Mouse (Mus musculus) midbrain, embryonic 10.5 days (tissue): ENCODE results near the gene Vgf. TPM values are rescaled to one million over a fixed set of nuclear protein-coding genes. Genes with fewer than 3 reads are reported as not detected.

ENCODE experiments used
- DNase-seq: peaks from one replicate; pipeline ENCODE4 v3.0.0-alpha.2; 2017; ENCODE audit warnings: low spot score
- H3K27ac ChIP-seq: fragments of 300-500 bp; sonication (generic); replicated peaks from 2 replicates; pipeline ENCODE4 v1.5.1; 2016; ENCODE audit warnings: mild to moderate bottlenecking
- H3K27me3 ChIP-seq: fragments of 300-500 bp; sonication (generic); 2 replicates; pipeline ENCODE4 v1.6.1; 2016; ENCODE audit warnings: low read depth, mild to moderate bottlenecking; ENCODE audit not compliant: poor library complexity, severe bottlenecking
- H3K36me3 ChIP-seq: fragments of 300-500 bp; sonication (generic); 2 replicates; pipeline ENCODE4 v1.6.1; 2016; ENCODE audit warnings: mild to moderate bottlenecking, moderate library complexity
- H3K4me1 ChIP-seq: fragments of 300-500 bp; sonication (generic); 2 replicates; pipeline ENCODE4 v1.6.1; 2016
- H3K4me3 ChIP-seq: fragments of 300-500 bp; sonication (generic); 2 replicates; pipeline ENCODE4 v1.5.1; 2016; ENCODE audit warnings: mild to moderate bottlenecking, moderate library complexity
- H3K9me3 ChIP-seq: fragments of 300-500 bp; sonication (generic); replicated peaks from 2 replicates; pipeline ENCODE4 v1.6.1; 2016; ENCODE audit warnings: mild to moderate bottlenecking
- WGBS: fragments of 180-500 bp; shearing (Covaris S2); methylation state at CpG from one replicate; pipeline ENCODE4 v1.1.7; 2016; 5-methylcytosine and 5-hydroxymethylcytosine counted together
- polyA plus RNA-seq: library from polyadenylated mRNA; unstranded; fragments of >200 nt; fragmentation: Nextera tagmentation; extraction: Ambion mirVana; gene quantifications from 2 replicates; pipeline ENCODE4 v1.2.1, GENCODE M21; 2016

Gene Vgf
- polyA plus RNA-seq, 1 experiment from 2014 or later = 0.39 TPM

GRCm38 (mm10) chr5:137007276-137007675 lies 18.9 kb upstream of the Vgf start:
- Histone ChIP-seq H3K4me1 (no peaks in the 10 kb centered on the region), H3K27me3 (no peaks in the 10 kb centered on the region), H3K4me3 (no peak overlapping the region), H3K36me3 (no peaks in the 10 kb centered on the region), H3K9me3 (no peaks in the 10 kb centered on the region), H3K27ac (no peak overlapping the region)
- no peak for DNase-seq
- WGBS = 60% methylated on average over 8 of the region's 8 CpGs

DNA sequence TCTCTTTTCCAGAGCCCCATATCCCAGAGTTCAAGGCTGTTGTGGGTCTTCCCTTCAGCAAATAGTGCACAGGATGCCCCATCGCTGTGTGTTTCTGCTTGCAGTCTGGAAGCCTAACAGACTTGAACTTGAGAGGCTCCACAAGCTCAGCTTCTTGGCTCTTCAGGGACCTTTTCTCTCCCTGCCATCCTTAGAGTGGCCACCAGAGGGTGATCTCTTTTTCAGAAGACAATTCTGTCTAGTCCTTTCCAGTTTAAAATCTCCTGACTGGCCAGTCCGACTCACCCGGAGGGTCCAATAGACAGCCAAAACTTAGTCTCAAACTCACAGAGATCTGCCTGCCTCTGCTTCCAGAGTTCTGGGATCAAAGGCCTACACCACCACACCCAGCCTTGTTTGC lies 16.2 kb upstream of the Vgf start:
- Histone ChIP-seq H3K27me3 (no peaks in the 10 kb centered on the region), H3K9me3 (no peaks in the 10 kb centered on the region), H3K36me3 (no peaks in the 10 kb centered on the region), H3K4me3 (no peak overlapping the region), H3K27ac (no peak overlapping the region), H3K4me1 (no peaks in the 10 kb centered on the region)
- DNase-seq = peak; percentile 56
- 35% methylated on average over 3 of the region's 3 CpGs for WGBS

- no peaks in the 10 kb centered on the region for H3K4me1 ChIP-seq
- no peak for DNase-seq
- no peaks in the 10 kb centered on the region for H3K36me3 ChIP-seq
- H3K27me3 ChIP-seq = no peaks in the 10 kb centered on the region
- no peak overlapping the region for H3K4me3 ChIP-seq
- 84% methylated on average over 15 of the region's 15 CpGs for WGBS
- no peaks in the 10 kb centered on the region for H3K9me3 ChIP-seq
- no peak overlapping the region for H3K27ac ChIP-seq
Observed at GRCm38 (mm10) chr5:137012401-137012950, 13.7 kb upstream of the Vgf start.

- H3K27me3 ChIP-seq = no peaks in the 10 kb centered on the region
- H3K4me3 ChIP-seq = no peak overlapping the region
- H3K9me3 ChIP-seq = no peaks in the 10 kb centered on the region
- H3K4me1 ChIP-seq = no peaks in the 10 kb centered on the region
- 94% methylated on average over 3 of the region's 3 CpGs for WGBS
- no peak overlapping the region for H3K27ac ChIP-seq
- H3K36me3 ChIP-seq = no peaks in the 10 kb centered on the region
- no peak for DNase-seq
Observed at GRCm38 (mm10) chr5:137015913-137016312, 10.3 kb upstream of the Vgf start.

- 50% methylated on average over 3 of the region's 3 CpGs for WGBS
- Histone ChIP-seq H3K27me3 (peaks cover 56% of the 10 kb centered on the region), H3K9me3 (no peaks in the 10 kb centered on the region), H3K27ac (no peak overlapping the region), H3K4me1 (peaks cover 18% of the 10 kb centered on the region), H3K36me3 (no peaks in the 10 kb centered on the region), H3K4me3 (no peak overlapping the region)
- no peak for DNase-seq
Observed at GRCm38 (mm10) chr5:137024318-137024717, 1.9 kb upstream of the Vgf start.

DNA sequence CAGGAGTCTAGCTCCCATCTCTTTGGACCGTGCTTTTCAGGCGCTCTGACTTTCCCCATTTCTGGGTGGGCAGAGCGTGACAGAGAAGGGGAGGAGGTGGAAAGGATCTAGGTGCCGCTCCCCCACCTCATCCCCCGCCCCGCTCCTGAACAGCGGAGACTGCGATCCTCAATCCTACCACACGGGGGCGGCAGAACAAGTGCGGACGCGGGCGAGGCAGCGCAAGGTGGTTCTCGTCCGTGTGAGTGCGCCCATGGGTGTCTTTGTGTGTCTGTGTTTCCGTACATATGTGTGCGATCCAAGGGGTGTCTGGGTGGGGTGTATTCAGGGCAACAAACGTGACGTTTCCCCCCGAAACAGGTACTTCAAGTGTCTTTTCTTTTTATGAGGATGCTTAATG lies 1.1 kb upstream of the Vgf start:
- no peak overlapping the region for H3K27ac ChIP-seq
- peaks cover 64% of the 10 kb centered on the region for H3K27me3 ChIP-seq
- WGBS = 0% methylated on average over 23 of the region's 23 CpGs
- peaks cover 23% of the 10 kb centered on the region for H3K4me1 ChIP-seq
- peak; percentile 82 for DNase-seq
- peak overlapping the region; percentile 26; the same call in 1 of the 2 replicates for H3K4me3 ChIP-seq
- no peaks in the 10 kb centered on the region for H3K9me3 ChIP-seq
- no peaks in the 10 kb centered on the region for H3K36me3 ChIP-seq

DNA sequence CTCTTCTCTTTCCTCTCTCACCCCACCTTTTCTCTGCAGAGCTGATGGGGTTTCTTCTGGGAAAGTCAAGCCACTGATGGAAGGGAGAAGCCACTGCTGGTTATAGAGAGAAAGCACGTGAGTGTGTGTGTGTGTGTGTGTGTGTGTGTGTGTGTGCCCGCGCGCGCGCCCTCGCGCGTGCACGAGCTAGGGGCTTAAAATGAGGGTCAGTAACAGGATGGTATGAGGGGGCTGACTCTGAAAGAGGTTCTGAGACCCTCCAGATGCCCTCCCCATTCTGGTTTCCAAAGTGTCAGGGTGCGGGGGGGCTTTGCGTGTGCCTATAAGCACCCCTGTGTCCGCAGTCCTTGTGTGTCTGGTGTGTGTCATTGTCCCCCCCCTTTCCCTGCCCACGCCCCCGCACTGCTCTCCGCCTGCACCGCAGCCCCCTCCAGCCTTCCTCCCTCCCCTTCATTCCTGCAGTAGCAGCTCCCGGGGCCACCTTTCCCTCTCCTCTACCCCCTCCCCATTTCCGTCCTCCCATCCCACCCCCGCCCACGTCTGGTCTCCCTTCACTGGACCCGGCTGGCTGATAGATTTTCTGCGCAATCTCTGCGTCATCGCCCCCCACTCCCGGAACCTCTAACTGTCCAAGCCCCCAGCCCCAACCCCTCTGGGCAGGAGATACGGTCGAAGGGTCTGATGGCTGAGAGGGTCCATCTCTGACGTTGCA lies 2.5 kb downstream of the Vgf start:
- no peaks in the 10 kb centered on the region for H3K9me3 ChIP-seq
- no peaks in the 10 kb centered on the region for H3K36me3 ChIP-seq
- peak overlapping the region; percentile 62 for H3K4me3 ChIP-seq
- DNase-seq = no peak
- WGBS = 7% methylated on average over 29 of the region's 29 CpGs
- peaks cover 100% of the 10 kb centered on the region for H3K27me3 ChIP-seq
- no peak overlapping the region for H3K27ac ChIP-seq
- peaks cover 55% of the 10 kb centered on the region for H3K4me1 ChIP-seq

GRCm38 (mm10) chr5:137029273-137029585 lies 3.0 kb downstream of the Vgf start:
- H3K27me3 ChIP-seq = peaks cover 100% of the 10 kb centered on the region
- H3K9me3 ChIP-seq = no peaks in the 10 kb centered on the region
- no peak for DNase-seq
- peaks cover 55% of the 10 kb centered on the region for H3K4me1 ChIP-seq
- no peaks in the 10 kb centered on the region for H3K36me3 ChIP-seq
- peak overlapping the region; percentile 62 for H3K4me3 ChIP-seq
- no peak overlapping the region for H3K27ac ChIP-seq
- WGBS = under 1% methylated on average over 8 of the region's 8 CpGs

DNA sequence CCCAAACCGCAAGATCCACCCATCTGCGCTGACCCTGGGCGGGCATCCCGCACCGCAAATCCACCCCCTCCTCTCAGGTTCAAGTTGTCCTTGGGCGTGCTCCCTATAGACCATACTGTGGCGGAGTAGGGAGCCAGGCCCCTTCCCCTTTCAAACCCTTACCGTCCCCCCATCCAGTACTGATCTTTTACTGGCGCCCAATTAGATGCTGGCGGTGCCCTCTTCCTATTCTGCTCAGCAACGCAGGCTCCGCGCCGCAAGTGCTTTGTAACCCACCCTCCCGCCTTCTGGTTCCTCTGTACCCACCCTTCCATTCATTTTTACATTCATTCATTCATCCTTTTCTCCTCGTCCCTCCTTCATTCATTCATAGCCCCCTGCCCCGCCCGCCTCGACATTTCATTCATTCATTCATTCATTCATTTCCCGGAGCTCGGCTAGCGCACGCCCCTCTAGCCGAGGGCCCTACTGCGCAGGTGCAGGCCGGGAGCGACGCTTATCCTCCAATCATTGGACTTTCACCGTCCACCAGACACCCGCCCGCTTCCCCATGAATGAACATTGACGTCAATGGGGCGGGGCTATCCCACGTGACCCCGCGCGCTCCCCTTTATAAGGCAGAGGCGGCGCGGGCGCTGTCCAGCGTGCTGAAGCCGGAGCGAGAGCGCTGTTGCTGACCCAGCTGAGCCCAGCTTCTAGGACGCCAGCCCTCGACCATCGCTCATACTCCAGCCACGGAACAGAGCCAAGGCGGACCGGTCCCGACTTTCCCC lies 3.6 kb downstream of the Vgf start:
- Histone ChIP-seq H3K9me3 (no peaks in the 10 kb centered on the region), H3K4me1 (peaks cover 53% of the 10 kb centered on the region)
- WGBS = under 1% methylated on average over 52 of the region's 52 CpGs

GRCm38 (mm10) chr5:137030416-137030810 lies 4.2 kb downstream of the Vgf start:
- Histone ChIP-seq H3K4me3 (peak overlapping the region; percentile 62), H3K27ac (no peak overlapping the region), H3K4me1 (peaks cover 47% of the 10 kb centered on the region), H3K9me3 (no peaks in the 10 kb centered on the region), H3K27me3 (peaks cover 100% of the 10 kb centered on the region), H3K36me3 (peaks cover 6% of the 10 kb centered on the region)
- WGBS = 11% methylated on average over 22 of the region's 22 CpGs
- DNase-seq = no peak

More for the DNA sequence above, 3.6 kb downstream of the Vgf start:
- Histone ChIP-seq H3K4me3 (peak overlapping the region; percentile 62), H3K27me3 (peaks cover 100% of the 10 kb centered on the region), H3K27ac (0 out of 2 replicates have a peak overlapping the region, but pooled peaks have one; percentile 17), H3K36me3 (0 out of 2 replicates have a peak, but pooled peaks cover under 1% of the 10 kb centered on the region)
- peak; percentile 97 for DNase-seq

- Histone ChIP-seq H3K4me1 (peaks cover 46% of the 10 kb centered on the region), H3K27ac (no peak overlapping the region), H3K9me3 (no peaks in the 10 kb centered on the region), H3K27me3 (peaks cover 92% of the 10 kb centered on the region), H3K36me3 (peaks cover 16% of the 10 kb centered on the region), H3K4me3 (peak overlapping the region; percentile 62)
- peak; percentile 27 for DNase-seq
- under 1% methylated on average over 78 of the region's 78 CpGs for WGBS
Observed at GRCm38 (mm10) chr5:137031076-137032032, 5.2 kb downstream of the Vgf start.

DNA sequence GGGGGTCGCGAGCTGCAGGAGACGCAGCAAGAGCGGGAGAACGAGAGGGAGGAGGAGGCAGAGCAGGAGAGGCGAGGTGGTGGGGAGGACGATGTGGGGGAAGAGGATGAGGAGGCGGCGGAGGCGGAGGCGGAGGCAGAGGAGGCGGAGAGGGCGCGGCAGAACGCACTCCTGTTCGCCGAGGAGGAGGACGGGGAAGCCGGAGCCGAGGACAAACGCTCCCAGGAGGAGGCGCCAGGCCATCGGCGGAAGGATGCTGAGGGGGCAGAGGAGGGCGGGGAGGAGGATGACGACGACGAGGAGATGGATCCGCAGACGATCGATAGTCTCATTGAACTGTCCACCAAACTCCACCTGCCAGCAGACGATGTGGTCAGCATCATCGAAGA lies 5.8 kb downstream of the Vgf start:
- Histone ChIP-seq H3K4me1 (peaks cover 46% of the 10 kb centered on the region), H3K36me3 (peaks cover 23% of the 10 kb centered on the region), H3K27me3 (peaks cover 85% of the 10 kb centered on the region), H3K4me3 (peak overlapping the region; percentile 62), H3K9me3 (no peaks in the 10 kb centered on the region), H3K27ac (0 out of 2 replicates have a peak overlapping the region, but pooled peaks have one; percentile 30)
- 1% methylated on average over 33 of the region's 33 CpGs for WGBS
- DNase-seq = peak; percentile 51
